Mouse (Mus musculus) liver, embryonic 14.5 days (tissue): Measurements from ENCODE around the gene Satb1. TPM values are rescaled to one million over a fixed set of nuclear protein-coding genes. Genes with fewer than 3 reads are reported as not detected.
A peak's percentile ranks its signal among the peaks of the same experiment; 100 is the strongest.

Experiments
- ATAC-seq: fragments of 200-750 bp; cut with Nextera tagmentation; 2 replicates; pipeline ENCODE4 v1.8.0; 2017; ENCODE audit warnings: moderate number of reproducible peaks, mild to moderate bottlenecking, moderate library complexity; ENCODE audit not compliant: insufficient read depth
- DNase-seq, 3 experiments: peaks; one replicate each; pipeline ENCODE4 v3.0.0-alpha.2; 2012 to 2013; ENCODE audit warnings: low read depth in 3 of 3, low spot score in 3 of 3
- H3K27ac ChIP-seq: fragments of 300-500 bp; sonication (generic); 2 replicates; pipeline ENCODE4 v1.5.1; 2014; ENCODE audit warnings: moderate library complexity, mild to moderate bottlenecking, control low read depth, inconsistent platforms
- H3K27me3 ChIP-seq: fragments of 300-500 bp; sonication (generic); 2 replicates; pipeline ENCODE4 v1.6.1; 2014; ENCODE audit warnings: mild to moderate bottlenecking, low read length, moderate library complexity; ENCODE audit not compliant: control insufficient read depth, insufficient read depth
- H3K36me3 ChIP-seq: fragments of 300-500 bp; sonication (generic); replicated peaks from 2 replicates; pipeline ENCODE4 v1.6.1; 2014; ENCODE audit warnings: low read depth; ENCODE audit not compliant: control insufficient read depth, insufficient read depth
- H3K4me1 ChIP-seq, 2 experiments: fragments of 200-500 bp in 1 of 2; fragments of 300-500 bp in 1 of 2; sonication (generic) in 1 of 2; replicated peaks; 2 replicates each; pipeline ENCODE4 v1.6.1; 2012 to 2014; ENCODE audit warnings: antibody characterized with exemption in 1 of 2, inconsistent platforms in 1 of 2, low read length in 1 of 2; ENCODE audit not compliant: control insufficient read depth in 2 of 2, insufficient read depth in 2 of 2
- H3K4me2 ChIP-seq: fragments of 300-500 bp; sonication (generic); 2 replicates; pipeline ENCODE4 v1.6.1; 2014; ENCODE audit warnings: low read depth, mild to moderate bottlenecking, control low read depth, moderate library complexity
- H3K4me3 ChIP-seq, 2 experiments: fragments of 200-500 bp in 1 of 2; fragments of 300-500 bp in 1 of 2; sonication (generic) in 1 of 2; 2 replicates each; pipeline ENCODE4 v1.5.1; 2012 to 2014; ENCODE audit warnings: low read depth in 2 of 2, low read length in 2 of 2, mild to moderate bottlenecking in 2 of 2, control low read depth in 1 of 2, inconsistent platforms in 1 of 2, moderate library complexity in 1 of 2; ENCODE audit not compliant: insufficient read depth in 1 of 2
- H3K9ac ChIP-seq: fragments of 300-500 bp; sonication (generic); replicated peaks from 2 replicates; pipeline ENCODE4 v1.6.1; 2014; ENCODE audit warnings: mild to moderate bottlenecking, control low read depth, moderate library complexity
- H3K9me3 ChIP-seq: fragments of 300-500 bp; sonication (generic); 2 replicates; pipeline ENCODE4 v1.6.1; 2016; ENCODE audit warnings: low read length, mixed read lengths; ENCODE audit not compliant: control insufficient read depth
- CTCF ChIP-seq: IDR thresholded peaks from 2 replicates; pipeline ENCODE4 v1.5.1; 2016; ENCODE audit warnings: antibody characterized with exemption, low read depth, control low read depth
- EP300 ChIP-seq: IDR thresholded peaks from 2 replicates; pipeline ENCODE4 v1.6.1; 2016; ENCODE audit warnings: antibody characterized with exemption, low read depth
- WGBS: fragments of 180-500 bp; shearing (Covaris S2); extraction: QIAGEN DNeasy Blood & Tissue Kit; methylation state at CpG from one replicate; pipeline ENCODE4 v1.1.7; 2014; ENCODE audit not compliant: insufficient replicate concordance; 5-methylcytosine and 5-hydroxymethylcytosine counted together
- polyA plus RNA-seq, 2 experiments: library from polyadenylated mRNA; depleted of rRNA in 1 of 2; stranded (reverse) in 1 of 2; unstranded in 1 of 2; fragments of >200 nt; fragmentation: Nextera tagmentation in 1 of 2; extraction: Ambion mirVana in 1 of 2; gene quantifications; 2 replicates each; pipeline versions ENCODE4 v1.2.1 to v1.2.3; 2012 to 2014

Satb1 gene
- polyA plus RNA-seq (2012; rRNA removed) (0.68 and 0.96 TPM in 2 replicates), polyA plus RNA-seq (2014; fragmentation: Nextera tagmentation; extraction: Ambion mirVana) (0.74 and 1.2 TPM in 2 replicates)

- Histone ChIP-seq H3K4me3 (peak within 1 kb of the TSS; percentile 54 to 58), H3K9ac (no peak within 1 kb of the TSS), H3K9me3 (no peaks in the 10 kb centered on the region), H3K4me1 (no peaks in the 10 kb centered on the region), H3K4me2 (peak within 1 kb of the TSS; percentile 62), H3K27me3 (peaks cover 45% of the 10 kb centered on the region), H3K36me3 (no peaks in the 10 kb centered on the region), H3K27ac (no peak within 1 kb of the TSS)
- TF ChIP-seq EP300 (no peak), CTCF (no peak)
- WGBS, result under 1% methylated on average over 32 of the region's 52 CpGs
- DNase-seq, result no peak
- peak; percentile 61; the same call in 1 of the 2 replicates for ATAC-seq
Measured at GRCm38 (mm10) chr17:51832900-51833577, at the start of gene Satb1. Gene Satb1 (minus strand): TSS chr17:51833290.

- Histone ChIP-seq H3K27ac (no peak overlapping the region), H3K9ac (no peak overlapping the region), H3K27me3 (no peaks in the 10 kb centered on the region), H3K36me3 (no peaks in the 10 kb centered on the region), H3K4me2 (no peak overlapping the region), H3K9me3 (no peaks in the 10 kb centered on the region), H3K4me1 (no peaks in the 10 kb centered on the region), H3K4me3 (no peak overlapping the region)
- no peak for DNase-seq
- ATAC-seq, result no peak
- TF ChIP-seq EP300 (no peak), CTCF (no peak)
- 84% methylated on average over 12 of the region's 12 CpGs for WGBS
Measured at GRCm38 (mm10) chr17:51882566-51882965, 49.5 kb upstream of the Satb1 start.

- Histone ChIP-seq H3K36me3 (no peaks in the 10 kb centered on the region), H3K9ac (no peak overlapping the region), H3K9me3 (no peaks in the 10 kb centered on the region), H3K4me2 (no peak overlapping the region), H3K27ac (no peak overlapping the region), H3K4me3 (no peak overlapping the region), H3K4me1 (no peaks in the 10 kb centered on the region), H3K27me3 (no peaks in the 10 kb centered on the region)
- 50% methylated on average over 8 of the region's 8 CpGs for WGBS
- no peak for TF ChIP-seq CTCF
- no peak for TF ChIP-seq EP300
- DNase-seq (no peak), ATAC-seq (no peak)
Measured at GRCm38 (mm10) chr17:51880895-51881622, 48.0 kb upstream of the Satb1 start.

DNA sequence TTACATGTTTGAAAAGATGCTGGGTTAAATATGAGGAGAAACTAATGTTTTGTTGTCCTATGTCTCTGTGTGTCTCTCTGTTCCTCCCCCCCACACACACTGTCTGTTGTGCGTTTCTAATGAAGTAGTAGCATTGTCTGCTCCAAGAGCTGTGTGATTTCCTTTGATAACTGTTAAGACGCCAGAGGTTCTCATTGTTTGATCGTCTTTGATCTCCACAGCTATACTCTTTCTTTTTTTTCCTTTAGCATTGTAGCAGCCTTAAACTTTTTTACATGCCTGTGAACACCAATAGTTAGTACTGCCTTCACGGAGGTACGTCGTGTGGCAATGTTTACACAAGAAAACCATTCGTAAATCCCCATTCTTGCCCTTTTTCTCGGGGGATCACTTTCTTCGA is 47.1 kb upstream of the Satb1 start:
- ATAC-seq (no peak), DNase-seq (no peak)
- Histone ChIP-seq H3K27me3 (no peaks in the 10 kb centered on the region), H3K4me1 (no peaks in the 10 kb centered on the region), H3K9me3 (no peaks in the 10 kb centered on the region), H3K4me3 (no peak overlapping the region), H3K27ac (no peak overlapping the region), H3K9ac (no peak overlapping the region), H3K36me3 (no peaks in the 10 kb centered on the region), H3K4me2 (no peak overlapping the region)
- TF ChIP-seq EP300, result no peak
- no peak for TF ChIP-seq CTCF
- 50% methylated on average over 9 of the region's 9 CpGs for WGBS

DNA sequence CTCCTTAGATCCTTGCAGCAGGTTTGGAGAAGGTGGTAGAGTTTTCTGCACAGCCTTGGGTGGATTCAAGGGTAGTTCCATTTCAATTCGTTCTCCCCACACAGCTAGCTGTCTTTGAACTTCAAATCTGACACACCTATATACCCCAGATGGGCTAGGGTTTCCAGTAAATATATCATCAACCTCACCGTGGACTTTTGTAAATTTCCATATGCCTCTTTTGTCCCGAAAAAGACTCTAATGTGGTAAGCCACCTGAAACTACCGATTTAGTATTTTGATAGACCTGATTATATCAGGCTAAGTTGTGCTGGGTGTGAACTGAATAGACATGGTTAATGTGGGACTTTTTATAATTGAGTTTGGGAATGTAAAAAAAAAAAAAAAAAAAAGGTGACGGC is 46.6 kb upstream of the Satb1 start:
- H3K9ac ChIP-seq, result no peak overlapping the region
- H3K27ac ChIP-seq, result no peak overlapping the region
- 64% methylated on average over 5 of the region's 5 CpGs for WGBS
- H3K9me3 ChIP-seq, result no peaks in the 10 kb centered on the region
- H3K27me3 ChIP-seq, result no peaks in the 10 kb centered on the region
- ATAC-seq (no peak), DNase-seq (no peak)
- H3K4me3 ChIP-seq, result no peak overlapping the region
- no peaks in the 10 kb centered on the region for H3K36me3 ChIP-seq
- H3K4me1 ChIP-seq, result no peaks in the 10 kb centered on the region
- no peak overlapping the region for H3K4me2 ChIP-seq
- TF ChIP-seq EP300 (no peak), CTCF (no peak)
